Mouse (Mus musculus): ENCODE measurements around the gene Tmem203. TPM values are rescaled to one million over a fixed set of nuclear protein-coding genes. Genes with fewer than 3 reads are reported as not detected.
A peak's percentile ranks its signal among the peaks of the same experiment; 100 is the strongest.

Tmem203 gene
- total RNA-seq, 2 experiments from 2014 or later = 12.7 to 13.4 TPM

DNA sequence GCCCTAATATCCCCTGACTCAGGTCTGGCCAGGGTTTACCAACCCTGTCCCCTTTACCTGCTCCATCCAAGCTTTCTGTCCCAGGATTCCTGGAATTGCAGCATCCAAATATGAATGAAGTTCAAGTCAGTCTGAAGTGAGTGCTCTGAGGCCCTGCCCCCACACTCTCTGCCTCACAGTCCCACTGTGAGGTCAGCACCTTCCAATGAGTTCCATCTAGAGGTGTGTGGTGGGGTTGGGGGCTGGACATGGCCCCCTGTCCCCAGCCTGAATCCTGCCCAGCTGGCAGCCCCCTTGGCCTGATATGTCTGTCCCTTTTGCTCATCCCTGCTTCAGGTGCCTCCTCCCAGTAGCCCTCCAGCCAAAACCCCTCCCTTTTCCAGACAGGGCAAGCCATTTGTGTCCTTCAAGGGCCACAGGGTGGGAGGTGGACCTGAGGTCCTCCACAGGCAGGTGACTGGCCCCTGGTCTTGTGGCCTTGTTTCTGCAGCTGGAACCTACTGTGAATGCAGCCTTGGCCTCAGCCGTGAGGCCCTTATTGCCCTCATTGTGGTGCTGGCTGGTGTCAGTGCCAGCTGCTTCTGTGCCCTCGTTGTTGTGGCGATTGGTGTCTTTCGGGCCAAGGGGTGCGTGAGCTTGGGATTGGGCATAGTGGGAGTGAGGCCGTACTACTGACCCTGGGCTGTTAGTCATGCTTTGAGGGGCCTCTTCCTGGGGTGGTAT is 32.8 kb downstream of the Tmem203 start, which contains the start of gene Tmem210:
Gene Tmem210 (plus strand): TSS at position 219 of the 723 bp plus-strand sequence.
- DNase-seq = no peak
- intact Hi-C loops (cut with DNase I) = no loop called here

DNA sequence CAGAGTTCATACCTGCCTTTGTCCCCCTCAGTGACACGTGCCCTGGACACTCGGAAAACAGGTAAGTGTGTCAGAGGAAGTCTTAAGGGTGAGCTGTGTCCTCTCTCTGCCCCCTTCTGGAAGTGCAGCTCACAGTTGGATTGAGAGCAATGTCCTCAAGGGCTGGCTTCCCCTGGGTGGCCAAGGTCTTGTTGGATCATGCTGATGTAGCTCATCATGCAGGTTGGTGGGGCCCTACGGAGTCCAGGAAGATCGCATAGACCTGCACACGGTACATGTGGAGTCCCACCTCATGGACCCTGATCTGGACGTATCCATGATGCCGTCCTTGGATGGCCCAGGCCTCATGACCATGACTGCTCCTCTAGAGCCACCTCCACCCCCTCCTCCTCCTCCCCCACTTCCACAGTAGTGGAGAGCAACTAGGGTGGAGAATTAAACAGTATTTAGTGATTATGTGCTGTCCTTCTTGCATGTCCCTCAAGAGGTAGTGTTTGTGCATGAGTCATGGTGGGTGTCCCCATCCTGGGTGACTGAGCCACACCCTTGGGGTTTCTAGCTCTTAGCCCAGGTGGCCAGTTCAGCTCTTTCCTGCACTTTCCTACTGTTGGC is 33.6 kb downstream of the Tmem203 start:
- no peak for DNase-seq
- intact Hi-C loops (cut with DNase I) = no loop called here

DNA sequence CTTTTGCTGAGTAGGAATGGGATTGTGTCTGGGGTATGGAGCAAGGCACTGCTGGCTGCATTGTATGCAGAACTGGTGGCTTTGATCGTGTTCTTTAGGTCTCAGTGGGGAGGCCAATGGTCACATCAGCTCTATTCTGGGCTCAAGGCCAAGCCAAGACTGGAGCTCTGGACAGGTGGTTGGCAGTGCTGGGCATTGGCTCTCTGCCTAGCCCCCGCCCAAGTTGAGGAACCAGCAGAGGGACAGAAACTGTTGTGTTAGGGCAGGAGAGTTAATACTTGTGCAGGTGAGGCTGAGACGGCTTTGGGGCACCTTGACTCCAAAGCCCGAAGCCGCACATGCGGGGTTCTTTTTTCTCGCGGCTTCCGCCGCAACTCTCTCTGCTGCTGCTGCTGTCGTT is 34.4 kb downstream of the Tmem203 start, which contains the start of gene Lrrc26:
Gene Lrrc26 (plus strand): TSS at position 265 of the 400 bp plus-strand sequence.
- peak in 1 of 2 experiments; percentile 49 for DNase-seq
- intact Hi-C loops (cut with DNase I) = no loop called here

DNA sequence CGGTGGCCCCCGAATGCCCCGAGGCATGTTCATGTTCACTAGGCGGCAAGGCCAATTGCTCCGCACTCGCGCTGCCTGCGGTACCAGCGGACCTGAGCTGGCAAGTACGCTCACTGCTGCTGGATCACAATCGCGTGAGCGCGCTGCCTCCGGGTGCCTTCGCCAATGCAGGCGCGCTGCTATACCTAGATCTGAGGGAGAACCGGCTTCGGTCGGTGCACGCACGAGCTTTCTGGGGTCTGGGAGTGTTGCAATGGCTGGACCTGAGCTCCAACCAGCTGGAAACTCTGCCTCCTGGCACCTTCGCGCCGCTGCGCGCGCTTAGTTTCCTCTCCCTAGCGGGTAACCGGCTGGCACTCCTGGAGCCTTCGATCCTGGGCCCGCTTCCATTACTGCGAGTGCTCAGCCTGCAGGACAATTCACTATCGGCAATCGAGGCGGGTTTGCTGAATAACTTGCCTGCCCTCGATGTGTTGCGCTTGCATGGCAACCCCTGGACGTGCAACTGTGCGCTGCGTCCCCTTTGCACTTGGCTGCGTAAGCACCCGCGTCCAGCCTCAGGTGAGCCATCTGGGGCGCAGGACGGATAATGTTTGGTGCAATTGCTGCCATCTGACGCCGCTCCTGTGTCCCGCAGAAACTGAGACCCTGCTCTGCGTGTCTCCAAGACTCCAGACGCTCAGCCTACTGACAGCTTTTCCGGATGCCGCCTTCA is 35.0 kb downstream of the Tmem203 start:
- intact Hi-C loops (cut with DNase I) = no loop called here
- DNase-seq = no peak

DNA sequence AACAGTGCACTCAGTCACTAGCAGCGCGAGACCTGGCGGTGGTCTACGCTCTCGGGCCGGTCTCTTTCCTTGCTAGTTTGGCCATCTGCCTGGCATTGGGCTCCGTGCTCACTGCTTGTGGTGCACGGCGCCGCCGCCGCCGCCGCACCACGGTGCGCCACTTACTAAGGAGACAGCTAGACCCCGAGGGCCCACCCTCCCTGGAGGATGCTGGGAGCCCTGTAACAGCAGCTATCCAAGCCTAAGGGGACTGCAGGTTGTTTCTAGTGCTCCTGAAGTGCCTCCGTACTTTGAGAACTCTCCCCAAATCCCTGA is 35.5 kb downstream of the Tmem203 start:
- DNase-seq = no peak
- intact Hi-C loops (cut with DNase I) = no loop called here

DNA sequence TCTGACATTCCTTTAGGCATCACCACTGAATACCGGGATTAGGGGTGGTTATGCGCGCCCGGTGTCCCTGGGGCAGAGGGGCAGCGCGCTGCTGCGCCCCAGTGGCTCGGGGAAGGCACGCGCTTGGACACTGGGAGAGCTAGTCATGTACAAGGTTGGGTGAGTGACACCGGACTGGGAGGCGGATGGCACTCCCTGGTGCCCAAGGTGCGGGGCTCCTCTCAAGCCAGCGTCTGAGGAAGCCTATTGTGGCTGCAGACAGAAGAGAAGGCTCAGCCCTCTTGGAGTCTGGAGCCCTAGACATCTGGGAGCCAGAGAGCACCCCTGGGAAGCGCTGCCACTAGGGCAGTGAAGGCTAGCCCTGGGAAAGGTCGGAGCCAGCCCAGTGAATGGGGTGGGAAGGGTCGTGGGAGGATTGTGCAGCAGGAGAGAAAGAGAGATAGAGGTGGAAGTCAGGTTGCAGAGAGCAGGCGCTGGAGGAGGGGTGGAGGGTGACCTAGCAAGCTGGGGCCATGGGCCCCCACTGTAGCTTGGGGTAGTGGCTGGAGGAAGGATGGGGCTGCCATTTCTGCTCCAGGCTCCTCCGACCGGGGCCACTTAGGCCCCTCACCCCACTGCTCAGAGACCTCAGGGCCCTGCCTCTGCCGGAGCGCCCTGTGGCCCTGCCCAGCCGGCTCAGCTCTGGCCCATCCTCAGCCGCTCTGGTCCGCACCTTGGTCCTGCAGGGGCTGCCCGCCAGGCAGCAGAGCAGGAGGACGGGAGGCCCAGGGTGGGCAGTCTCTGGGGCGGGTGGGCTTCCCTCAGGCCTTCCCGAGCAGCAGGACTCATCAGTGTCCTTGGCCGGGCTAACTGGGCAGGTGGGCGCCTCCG is 36.2 kb downstream of the Tmem203 start:
- no peak for DNase-seq
- intact Hi-C loops (cut with DNase I) = loop anchor here (2.0 kb wide), 1 partner anchor 63 kb away; no protein-coding TSS in a partner anchor

DNA sequence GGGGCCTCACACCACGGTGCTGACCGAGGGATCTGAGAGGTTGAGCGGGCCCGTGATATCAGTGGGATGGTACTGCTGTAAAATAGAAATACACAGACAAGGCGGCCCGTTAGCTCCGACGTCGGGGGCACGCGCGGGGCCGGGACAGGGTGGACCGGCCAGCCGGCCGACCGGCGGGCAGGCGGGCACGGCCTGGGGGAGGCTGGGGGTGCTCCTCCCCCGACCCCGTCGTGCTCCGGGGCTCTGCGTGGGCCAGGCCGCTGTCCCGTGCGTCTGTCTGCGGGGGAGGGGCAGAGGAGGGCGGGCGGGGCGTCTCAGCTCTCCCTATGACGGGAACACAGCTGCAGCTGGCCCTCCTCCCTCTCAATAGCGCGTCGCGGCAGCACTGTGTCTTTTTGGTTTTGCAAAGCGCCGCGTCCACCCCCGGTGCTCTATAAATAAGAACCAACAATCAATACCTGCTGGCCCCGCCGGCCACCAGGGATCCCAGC is 36.9 kb downstream of the Tmem203 start:
- DNase-seq = peak; percentile 45 to 57
- intact Hi-C loops (cut with DNase I) = loop anchor here (2.0 kb wide), 1 partner anchor 63 kb away; no protein-coding TSS in a partner anchor

DNA sequence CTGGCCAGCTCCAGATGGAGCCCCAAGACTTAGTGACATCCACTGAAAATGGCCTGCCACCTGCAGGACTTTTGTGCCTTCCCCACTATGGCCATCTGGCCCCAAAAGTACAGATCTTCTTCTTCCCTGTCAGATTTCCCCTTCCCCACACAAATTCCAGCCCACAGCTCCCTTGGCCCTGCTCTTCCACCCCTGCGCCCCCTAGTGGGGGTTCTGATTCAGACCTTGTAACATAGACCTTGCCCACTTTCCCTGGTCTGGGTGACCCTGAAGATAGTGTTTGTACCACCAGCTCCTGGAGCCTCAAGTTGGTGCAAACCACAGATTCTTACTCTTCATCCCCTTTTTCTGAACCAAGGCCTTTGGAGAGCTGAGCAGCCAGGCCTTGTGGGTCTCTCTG is 37.6 kb downstream of the Tmem203 start:
- intact Hi-C loops (cut with DNase I) = loop anchor here (2.0 kb wide), 1 partner anchor 64 kb away; no protein-coding TSS in a partner anchor
- peak; percentile 86 to 90 for DNase-seq

DNA sequence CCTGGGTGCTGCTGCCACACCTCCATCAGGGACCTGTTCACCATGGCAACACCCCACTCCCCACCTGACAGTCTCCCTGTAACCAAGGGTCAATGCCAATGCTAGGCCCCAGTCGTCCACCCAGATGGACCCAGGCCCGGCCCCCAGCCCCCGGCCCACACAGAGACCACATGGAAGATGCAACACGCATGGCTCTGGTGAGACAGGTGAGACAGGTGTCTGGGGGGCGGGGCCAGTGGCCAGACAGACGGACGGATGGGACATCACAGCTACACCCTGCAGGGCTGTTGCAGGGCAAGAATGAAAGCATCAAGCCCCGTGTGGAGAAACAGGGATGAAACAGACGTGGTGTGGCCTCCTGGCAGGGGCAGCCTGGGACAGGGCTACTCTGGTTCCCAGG is 38.5 kb downstream of the Tmem203 start:
- no peak for DNase-seq
- intact Hi-C loops (cut with DNase I) = loop anchor here (2.0 kb wide), 1 partner anchor 65 kb away; no protein-coding TSS in a partner anchor

DNA sequence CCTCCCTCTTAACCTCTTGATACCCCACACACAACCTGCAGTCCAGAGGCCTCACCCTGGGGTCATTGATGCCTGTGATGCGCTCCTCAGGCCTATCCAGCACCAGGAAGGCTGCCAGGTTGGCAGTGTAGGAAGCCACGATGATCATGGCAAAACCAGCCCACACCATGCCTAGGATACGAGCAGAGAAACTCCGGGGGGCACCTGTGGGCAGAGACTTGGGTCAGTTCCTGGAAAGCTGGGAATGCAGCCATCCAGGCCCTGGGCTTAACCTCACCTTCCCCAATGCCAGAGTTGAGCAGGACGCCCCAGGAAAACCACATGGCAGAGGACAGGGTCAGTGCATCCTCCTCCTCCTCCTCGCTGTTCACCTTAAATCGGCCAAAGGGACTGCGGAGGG is 41.9 kb downstream of the Tmem203 start:
- intact Hi-C loops (cut with DNase I) = no loop called here
- DNase-seq = no peak

DNA sequence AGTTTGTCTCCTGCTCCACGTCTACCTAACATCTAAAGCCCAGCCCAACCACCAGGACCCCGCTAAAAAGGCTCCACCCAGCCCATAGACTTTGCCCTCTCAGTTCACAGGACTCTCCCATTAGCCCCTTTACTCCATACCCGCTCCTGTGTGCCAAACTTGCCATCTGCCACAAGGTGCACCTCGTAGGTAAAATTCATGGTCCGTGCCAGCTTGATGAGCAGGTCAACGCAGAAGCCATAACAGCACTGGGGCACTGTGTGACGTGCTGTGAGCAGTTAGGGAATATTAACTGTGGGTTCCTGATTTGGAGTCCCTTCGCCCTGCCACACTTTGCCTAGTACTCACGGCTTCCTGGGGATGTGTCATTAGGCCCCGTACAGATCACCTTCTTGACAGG is 42.8 kb downstream of the Tmem203 start:
- intact Hi-C loops (cut with DNase I) = no loop called here
- DNase-seq = no peak

DNA sequence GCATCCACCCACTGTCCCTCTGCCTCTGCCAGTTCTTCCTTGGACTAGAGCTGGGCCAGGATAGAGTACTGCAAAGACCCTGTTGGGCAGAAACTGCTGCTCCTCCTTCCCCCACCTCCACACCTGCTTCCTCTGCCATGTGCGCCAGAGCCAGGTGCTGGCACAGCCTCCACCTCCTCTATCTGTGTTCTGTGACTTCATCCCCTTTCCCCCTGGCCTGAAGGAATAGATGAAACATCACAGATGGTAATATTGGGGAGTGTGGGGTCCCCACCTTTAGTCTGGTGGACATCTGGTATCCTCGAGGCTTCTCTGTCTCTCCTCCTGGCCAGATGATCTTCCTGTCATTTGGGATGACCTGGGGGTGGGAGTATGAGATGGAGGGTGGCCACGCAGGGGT is 48.2 kb downstream of the Tmem203 start:
- no peak for DNase-seq
- intact Hi-C loops (cut with DNase I) = no loop called here

DNA sequence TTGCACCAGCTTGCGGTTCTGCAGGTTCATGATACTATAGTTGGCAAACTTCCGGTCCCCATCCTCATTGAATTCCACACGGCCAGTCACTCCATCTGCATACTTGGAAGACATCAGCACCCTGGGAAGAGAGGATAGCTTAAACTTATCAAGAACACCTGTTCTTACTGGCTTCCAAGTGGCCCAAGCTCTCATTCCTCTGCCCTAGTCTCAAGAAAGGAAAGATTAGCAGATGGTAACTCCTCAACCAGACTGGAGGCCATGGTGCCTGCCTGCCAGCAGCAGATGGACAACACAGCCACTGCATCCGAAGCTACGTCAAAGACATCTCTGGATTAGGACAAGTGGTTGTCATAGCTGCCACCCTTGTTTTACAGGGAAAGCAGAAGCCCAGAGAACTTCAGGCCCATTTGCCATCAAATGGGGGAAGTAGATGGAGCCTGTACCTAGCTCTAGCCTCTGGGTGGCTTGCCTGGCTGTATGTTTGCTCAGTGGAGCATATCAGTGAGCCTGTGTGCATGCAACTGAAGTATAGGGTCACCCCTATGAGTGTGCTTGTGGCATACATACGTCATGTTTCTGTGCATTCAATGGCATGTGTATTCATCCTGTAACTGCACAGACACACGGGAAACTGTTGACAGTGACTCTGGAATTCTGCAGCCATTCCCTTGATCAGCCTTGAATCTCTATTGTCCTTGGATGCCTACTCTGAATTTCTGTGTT is 48.9 kb downstream of the Tmem203 start:
- no peak for DNase-seq
- intact Hi-C loops (cut with DNase I) = no loop called here

DNA sequence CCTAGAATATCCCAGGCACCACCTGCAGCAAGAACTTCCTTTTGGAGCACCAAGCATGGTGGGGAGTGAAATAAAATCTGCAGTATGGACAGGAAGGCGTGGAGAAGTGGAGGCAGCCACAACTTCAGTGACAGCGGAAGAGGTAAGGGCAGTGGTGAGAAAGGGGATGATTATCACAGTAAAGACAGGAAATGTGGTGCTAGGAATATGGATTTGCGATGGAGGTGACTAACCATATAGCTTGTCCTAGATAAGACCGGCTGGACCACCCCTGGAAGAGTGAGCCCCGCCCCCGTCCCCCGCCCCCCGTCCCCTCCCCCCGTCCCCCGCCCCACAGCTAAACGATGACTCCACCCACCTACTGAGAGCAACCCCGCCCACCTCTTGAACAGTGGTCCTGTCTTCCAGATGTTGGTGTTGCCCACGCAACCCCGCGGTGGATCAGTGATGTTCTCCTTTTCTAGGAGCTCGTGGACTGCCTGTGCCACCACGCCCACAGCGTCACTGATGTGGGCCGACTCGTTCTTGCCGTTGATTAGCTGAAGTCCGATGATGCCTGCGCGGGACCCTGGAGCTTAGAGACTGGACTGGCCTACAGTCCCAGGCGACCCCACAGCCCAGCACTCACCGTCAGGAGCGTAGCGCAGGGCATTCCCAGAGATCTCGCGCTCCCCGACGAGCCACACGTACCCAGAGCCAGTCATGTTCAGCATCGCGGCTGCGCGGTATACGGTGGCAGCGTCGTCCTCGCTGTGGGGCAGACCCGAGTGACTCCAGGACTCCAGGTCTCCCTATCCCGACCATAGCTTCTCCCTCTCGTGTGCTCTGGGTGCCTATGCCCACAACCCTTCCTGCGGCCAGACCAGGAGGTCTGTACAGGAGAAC is 49.7 kb downstream of the Tmem203 start:
- intact Hi-C loops (cut with DNase I) = no loop called here
- DNase-seq = peak in 1 of 2 experiments; percentile 16
